ENCODE assay signal across 12 mouse cellular contexts in the genomic region with DNA sequence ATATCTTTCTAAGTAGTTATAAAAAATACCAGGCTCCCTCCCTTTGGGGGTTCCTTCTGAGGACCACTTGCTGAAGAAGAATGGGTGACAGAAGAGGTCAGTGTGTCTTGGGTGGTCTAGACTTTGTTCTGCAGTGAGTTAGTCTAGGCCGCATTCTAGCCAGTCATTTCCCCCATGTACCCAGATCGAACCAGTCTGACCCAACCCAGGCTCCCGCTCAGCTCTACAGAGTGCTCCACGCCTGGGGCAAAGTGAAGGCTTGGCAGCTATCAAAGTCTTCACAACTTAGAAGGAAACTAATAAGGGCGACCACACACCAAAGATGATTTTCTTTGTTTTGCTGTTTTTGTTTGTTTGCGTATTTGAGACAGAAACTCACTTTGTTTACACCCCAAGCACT.
DNase-seq lines count a peak whose midpoint lies in the region; ATAC-seq and TF ChIP-seq lines count a peak whose summit lies in the region.
"Had no signal": no experiment of that assay in that cellular context is flagged by ENCODE, and none has a peak within 500 bp of the region (broad histone marks: within the 10 kb centered on the region; RNA-seq: fewer than 3 reads in every experiment).

No protein-coding gene starts in this region.

- DNase-seq in forebrain, embryonic 11.5 days (ENCODE audit: low spot score) = no peak
- no peak for DNase-seq in forebrain, embryonic 10.5 days (ENCODE audit: extremely low spot score, low spot score)
- no peak for DNase-seq in layer of hippocampus, adult 2 months (ENCODE audit: low spot score in 2 of 2)
- DNase-seq in layer of hippocampus, adult 9-11 months = no peak
- DNase-seq in MEL (ENCODE audit: low read depth, low spot score) = peak; percentile 19
- no peak for DNase-seq in liver, embryonic 13.5 days
- no peak for DNase-seq in kidney, postnatal 10 days
- no peak for DNase-seq in ovary, postnatal 14 days (ENCODE audit: low spot score)
- DNase-seq: cerebellum, postnatal 25 days; kidney, adult 2 months had no signal

- no peaks in the 10 kb centered on the region for H3K36me3 ChIP-seq in forebrain, embryonic 11.5 days (ENCODE audit: control insufficient read depth, insufficient read depth, low read length)
- H3K36me3 ChIP-seq in forebrain, embryonic 10.5 days (replicated peaks) = no peaks in the 10 kb centered on the region
- H3K36me3 ChIP-seq in MEL (ENCODE audit: control insufficient read depth in 1 of 2, insufficient read depth in 2 of 2, low read length in 2 of 2) = peaks cover 0 to 33% of the 10 kb centered on the region in 2 experiments; a peak in 2 of 4 replicates
- no peaks in the 10 kb centered on the region for H3K36me3 ChIP-seq in liver, embryonic 13.5 days
- H3K36me3 ChIP-seq: embryonic facial prominence, embryonic 15.5 days; midbrain, embryonic 12.5 days had no signal

- 83% methylated on average over 6 of the region's 6 CpGs for WGBS in forebrain, embryonic 11.5 days
- 82% methylated on average over 6 of the region's 6 CpGs for WGBS in forebrain, embryonic 10.5 days
- WGBS in liver, embryonic 13.5 days (ENCODE audit: insufficient replicate concordance) = 74% methylated on average over 6 of the region's 6 CpGs

- H3K4me3 ChIP-seq in forebrain, embryonic 11.5 days (ENCODE audit: low read depth, low read length) = no peak overlapping the region
- H3K4me3 ChIP-seq in forebrain, embryonic 10.5 days = no peak overlapping the region
- no peak overlapping the region for H3K4me3 ChIP-seq in layer of hippocampus, adult 2 months
- H3K4me3 ChIP-seq in MEL (ENCODE audit: control insufficient read depth in 1 of 2, insufficient read depth in 1 of 2, low read depth in 2 of 2, low read length in 2 of 2) = no peak overlapping the region; a peak in 1 of 4 replicates
- H3K4me3 ChIP-seq in liver, embryonic 13.5 days (replicated peaks) = no peak overlapping the region
- H3K4me3 ChIP-seq: embryonic facial prominence, embryonic 15.5 days; midbrain, embryonic 12.5 days had no signal

- no peak for TF ChIP-seq POLR2A in MEL (IDR thresholded peaks at IDR 0.05; ENCODE audit: control insufficient read depth in 1 of 2, insufficient read depth in 1 of 2, low read depth in 1 of 2, low read length in 2 of 2, poor library complexity in 1 of 2)

- H3K9me3 ChIP-seq in forebrain, embryonic 11.5 days (ENCODE audit: control insufficient read depth, low read length) = no peaks in the 10 kb centered on the region
- no peaks in the 10 kb centered on the region for H3K9me3 ChIP-seq in forebrain, embryonic 10.5 days
- no peaks in the 10 kb centered on the region for H3K9me3 ChIP-seq in MEL (replicated peaks; ENCODE audit: insufficient read depth, low read length)
- H3K9me3 ChIP-seq in liver, embryonic 13.5 days (replicated peaks) = no peaks in the 10 kb centered on the region
- H3K9me3 ChIP-seq: embryonic facial prominence, embryonic 15.5 days; midbrain, embryonic 12.5 days had no signal

- TF ChIP-seq RAD21 in MEL (IDR thresholded peaks at IDR 0.05; ENCODE audit: low read depth, low read length) = no peak

- TF ChIP-seq CTCF in layer of hippocampus, adult 2 months (conservative IDR thresholded peaks at IDR 0.05) = no peak
- TF ChIP-seq CTCF in MEL (IDR thresholded peaks at IDR 0.05 in 2 of 3, conservative IDR thresholded peaks at IDR 0.05 in 1 of 3; ENCODE audit: control insufficient read depth in 1 of 3, insufficient read depth in 1 of 3, low read depth in 2 of 3, low read length in 3 of 3, poor library complexity in 1 of 3, severe bottlenecking in 1 of 3) = no peak

- TF ChIP-seq EP300 in MEL (IDR thresholded peaks at IDR 0.05; ENCODE audit: low read depth in 1 of 2, low read length in 2 of 2) = no peak

- no peaks in the 10 kb centered on the region for H3K79me2 ChIP-seq in MEL (ENCODE audit: control insufficient read depth, insufficient read depth, low read length, poor library complexity)

- no peaks in the 10 kb centered on the region; the same call in 1 of the 2 replicates for H3K4me1 ChIP-seq in forebrain, embryonic 11.5 days (replicated peaks; ENCODE audit: control insufficient read depth, insufficient read depth, low read length)
- H3K4me1 ChIP-seq in forebrain, embryonic 10.5 days = peaks cover 21% of the 10 kb centered on the region
- H3K4me1 ChIP-seq in MEL (ENCODE audit: control insufficient read depth in 1 of 2, insufficient read depth in 2 of 2, low read length in 2 of 2) = peaks cover 9 to 20% of the 10 kb centered on the region in 2 experiments
- peaks cover 75% of the 10 kb centered on the region for H3K4me1 ChIP-seq in liver, embryonic 13.5 days (replicated peaks)

- no peak overlapping the region for H3K9ac ChIP-seq in forebrain, embryonic 11.5 days (ENCODE audit: low read length)
- H3K9ac ChIP-seq in MEL (ENCODE audit: control insufficient read depth, low read depth, low read length, poor library complexity, severe bottlenecking) = 0 out of 2 replicates have a peak overlapping the region, but pooled peaks have one; percentile 3
- H3K9ac ChIP-seq in liver, embryonic 13.5 days = peak overlapping the region; percentile 60
- H3K9ac ChIP-seq: embryonic facial prominence, embryonic 15.5 days; midbrain, embryonic 12.5 days had no signal

- no peak overlapping the region for H3K27ac ChIP-seq in forebrain, embryonic 11.5 days (ENCODE audit: low read depth, low read length)
- H3K27ac ChIP-seq in forebrain, embryonic 10.5 days = no peak overlapping the region
- H3K27ac ChIP-seq in layer of hippocampus, adult 2 months = peak overlapping the region; percentile 36; the same call in 1 of the 2 replicates
- peak overlapping the region; percentile 61 for H3K27ac ChIP-seq in MEL (ENCODE audit: control insufficient read depth, low read depth, low read length)
- H3K27ac ChIP-seq in liver, embryonic 13.5 days = peak overlapping the region; percentile 94
- H3K27ac ChIP-seq: embryonic facial prominence, embryonic 15.5 days had no signal

- ATAC-seq in forebrain, embryonic 11.5 days (replicated peaks; ENCODE audit: low FRiP score) = peak; percentile 55
- ATAC-seq in liver, embryonic 13.5 days (ENCODE audit: low read depth) = no peak

- no peaks in the 10 kb centered on the region for H3K27me3 ChIP-seq in forebrain, embryonic 11.5 days (ENCODE audit: control insufficient read depth, insufficient read depth, low read length)
- no peaks in the 10 kb centered on the region for H3K27me3 ChIP-seq in forebrain, embryonic 10.5 days (ENCODE audit: poor library complexity, severe bottlenecking)
- no peaks in the 10 kb centered on the region for H3K27me3 ChIP-seq in MEL (ENCODE audit: control insufficient read depth in 1 of 2, insufficient read depth in 2 of 2, low read length in 2 of 2)
- no peaks in the 10 kb centered on the region for H3K27me3 ChIP-seq in liver, embryonic 13.5 days
- H3K27me3 ChIP-seq: embryonic facial prominence, embryonic 15.5 days; midbrain, embryonic 12.5 days had no signal

- no peak overlapping the region for H3K4me2 ChIP-seq in forebrain, embryonic 11.5 days (ENCODE audit: low read depth, low read length, severe bottlenecking)
- H3K4me2 ChIP-seq in liver, embryonic 13.5 days = peak overlapping the region; percentile 61

TF ChIP-seq in MEL, 35 proteins besides CTCF, POLR2A, EP300 and RAD21:
- TF ChIP-seq MYB (IDR thresholded peaks at IDR 0.05; ENCODE audit: low read depth, low read length) (no peak), CHD1 (IDR thresholded peaks at IDR 0.05; ENCODE audit: low read depth, low read length) (no peak), POLR2AphosphoS2 (IDR thresholded peaks at IDR 0.05; ENCODE audit: low read length) (no peak), TAL1 (IDR thresholded peaks at IDR 0.05; ENCODE audit: low read length) (no peak), TCF12 (IDR thresholded peaks at IDR 0.05; ENCODE audit: low read depth, low read length) (no peak), ELF1 (IDR thresholded peaks at IDR 0.05; ENCODE audit: low read depth, low read length) (no peak), POLR2AphosphoS5 (IDR thresholded peaks at IDR 0.05; ENCODE audit: borderline replicate concordance, low read depth, low read length) (no peak), MAX (IDR thresholded peaks at IDR 0.05; ENCODE audit: low read length) (no peak)

Comparison
In these comparisons a context has a peak if more than half of its experiments do, and no peak if none do; other contexts are left out.
1. H3K27ac ChIP-seq: peak in layer of hippocampus, adult 2 months (single experiment), MEL (single experiment) and liver, embryonic 13.5 days (single experiment); none in forebrain, embryonic 11.5 days (single experiment) and forebrain, embryonic 10.5 days (single experiment).